Mouse (Mus musculus): ENCODE data around the gene Igfbp7. TPM values are rescaled to one million over a fixed set of nuclear protein-coding genes. Genes with fewer than 3 reads are reported as not detected.
A peak's percentile ranks its signal among the peaks of the same experiment; 100 is the strongest.

The Igfbp7 gene
- polyA plus RNA-seq, 1 experiment from 2014 or later, result 35.8 TPM

DNA sequence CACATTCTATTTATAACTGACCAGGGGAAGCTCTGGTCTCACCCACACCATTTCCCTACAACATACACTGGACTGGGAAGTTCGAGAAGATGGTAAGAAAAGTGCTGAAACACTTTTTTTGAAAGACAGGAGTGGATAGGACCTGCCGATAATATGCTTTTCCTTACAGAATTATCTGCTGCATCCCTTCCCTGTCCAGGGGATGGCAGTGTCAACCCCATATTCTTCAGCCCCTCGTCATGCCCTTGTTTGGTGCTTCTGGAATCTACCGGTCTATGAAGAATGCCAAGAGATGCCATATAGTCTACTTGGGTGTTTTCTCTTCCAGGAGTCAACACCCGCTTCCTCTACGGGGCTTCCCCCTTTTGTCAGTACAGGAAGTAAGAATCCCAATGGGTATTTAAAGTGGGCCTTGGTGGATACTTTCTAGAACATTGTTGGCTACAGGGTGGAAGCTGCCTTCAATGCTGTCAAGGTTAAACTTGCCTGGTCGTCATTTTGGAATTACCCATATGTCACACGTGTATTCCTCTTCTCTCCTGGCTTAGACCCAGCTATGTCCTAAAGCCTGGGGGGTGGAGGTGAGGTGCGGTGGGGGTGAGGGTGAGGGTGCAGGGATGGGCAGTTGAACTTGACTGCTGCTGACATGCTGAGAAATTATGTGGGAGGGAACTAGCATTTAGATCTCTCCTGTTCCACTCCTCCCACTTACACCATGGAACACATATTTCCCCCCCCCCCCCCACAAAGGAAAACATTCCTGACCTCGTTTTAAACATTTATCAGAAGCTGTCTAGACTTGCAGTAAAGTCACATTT lies 21.0 kb downstream of the Igfbp7 start:
- Histone ChIP-seq H3K27me3 (0 out of 2 replicates have a peak, but pooled peaks cover 4% of the 10 kb centered on the region), H3K27ac (replicated peaks) (no peak overlapping the region), H3K4me2 (replicated peaks) (no peak overlapping the region), H3K36me3 (no peaks in the 10 kb centered on the region), H3K9ac (replicated peaks) (no peak overlapping the region), H3K4me1 (no peaks in the 10 kb centered on the region), H3K9me3 (no peaks in the 10 kb centered on the region), H3K4me3 (no peak overlapping the region)
- ATAC-seq (ENCODE audit: low FRiP score, low read depth), result no peak
- 79% methylated on average over 10 of the region's 10 CpGs for WGBS

DNA sequence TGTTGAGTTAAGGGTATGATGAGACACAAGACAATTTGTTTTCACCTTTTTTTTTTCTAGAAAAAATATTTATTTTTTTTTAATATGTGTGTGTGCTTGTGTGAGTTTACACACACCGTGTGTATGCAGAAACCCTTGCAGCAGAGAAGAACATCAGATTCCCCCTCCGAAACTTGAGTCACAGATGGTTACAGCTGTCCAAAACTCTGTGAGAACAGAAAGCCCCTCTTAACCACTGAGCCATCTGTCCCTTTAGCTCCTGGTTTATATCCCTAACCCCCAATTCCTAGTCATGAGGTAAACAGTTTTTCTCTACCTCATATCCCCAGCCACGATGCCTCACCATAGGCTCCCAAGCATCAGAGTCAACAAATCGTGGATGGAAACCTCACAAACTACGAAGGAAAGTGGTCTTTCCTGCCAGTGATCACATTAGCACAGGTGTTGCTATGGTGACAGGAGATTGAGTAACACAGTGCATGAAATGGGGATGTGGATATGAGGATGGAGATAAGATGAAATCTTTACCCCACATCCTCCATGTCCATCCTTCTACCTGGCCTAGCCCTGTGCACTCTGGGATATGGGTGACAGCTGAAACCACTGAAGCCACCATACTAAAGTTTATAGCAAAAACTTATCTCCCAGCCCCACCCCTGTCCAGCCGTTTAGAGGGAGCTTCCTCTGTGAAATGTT lies 21.8 kb downstream of the Igfbp7 start:
- Histone ChIP-seq H3K4me1 (no peaks in the 10 kb centered on the region), H3K4me2 (replicated peaks) (no peak overlapping the region), H3K27me3 (0 out of 2 replicates have a peak, but pooled peaks cover 4% of the 10 kb centered on the region), H3K4me3 (no peak overlapping the region), H3K9me3 (no peaks in the 10 kb centered on the region), H3K36me3 (no peaks in the 10 kb centered on the region), H3K27ac (replicated peaks) (no peak overlapping the region), H3K9ac (replicated peaks) (no peak overlapping the region)
- 82% methylated on average over 6 of the region's 6 CpGs for WGBS
- no peak for ATAC-seq (ENCODE audit: low FRiP score, low read depth)

DNA sequence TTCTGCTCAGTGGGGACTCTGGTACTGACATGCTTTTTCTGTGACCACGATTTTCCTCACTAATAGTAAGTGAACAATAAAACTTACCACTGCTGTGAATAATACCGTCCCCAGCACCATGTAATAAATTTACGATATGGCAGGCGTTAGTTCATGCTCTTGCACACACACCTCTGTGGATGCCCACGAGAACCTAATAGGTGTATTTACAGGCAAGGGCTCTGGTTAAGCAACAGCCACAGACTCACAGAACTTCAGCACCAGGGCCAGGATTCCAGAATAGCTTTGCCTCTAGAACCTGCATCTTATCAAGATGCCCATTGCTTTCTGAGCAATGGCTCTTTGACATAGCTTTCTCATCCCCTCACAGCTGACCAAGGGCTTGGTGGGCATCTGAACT lies 22.6 kb downstream of the Igfbp7 start:
- Histone ChIP-seq H3K27ac (replicated peaks) (no peak overlapping the region), H3K4me2 (replicated peaks) (no peak overlapping the region), H3K27me3 (0 out of 2 replicates have a peak, but pooled peaks cover 4% of the 10 kb centered on the region), H3K4me3 (no peak overlapping the region), H3K4me1 (no peaks in the 10 kb centered on the region), H3K9me3 (no peaks in the 10 kb centered on the region), H3K9ac (replicated peaks) (no peak overlapping the region), H3K36me3 (no peaks in the 10 kb centered on the region)
- WGBS, result 93% methylated on average over 5 of the region's 5 CpGs
- ATAC-seq (ENCODE audit: low FRiP score, low read depth), result no peak

DNA sequence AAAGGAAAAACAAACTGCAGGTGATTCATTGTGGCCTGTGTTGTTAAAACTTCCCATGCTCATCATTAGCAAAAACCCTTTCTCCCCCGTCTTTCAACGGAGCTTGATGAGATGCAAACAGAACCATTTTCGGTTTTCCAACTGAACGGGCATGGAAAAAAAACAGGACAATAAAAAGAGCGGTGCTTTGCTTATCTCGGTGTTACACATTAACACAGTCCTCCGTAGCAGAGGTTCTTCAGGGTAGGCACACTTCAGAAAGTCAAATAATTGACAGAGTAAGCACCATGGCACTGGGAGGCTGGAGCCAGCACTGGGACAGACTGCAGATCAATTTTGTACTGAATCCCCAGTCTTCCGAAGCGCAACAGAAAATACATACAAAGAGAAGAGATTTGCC lies 23.1 kb downstream of the Igfbp7 start:
- no peak overlapping the region for H3K4me2 ChIP-seq (replicated peaks)
- H3K9ac ChIP-seq (replicated peaks), result no peak overlapping the region
- H3K27ac ChIP-seq (replicated peaks), result no peak overlapping the region
- H3K4me3 ChIP-seq, result no peak overlapping the region
- WGBS, result 79% methylated on average over 9 of the region's 9 CpGs
- H3K36me3 ChIP-seq, result no peaks in the 10 kb centered on the region
- 0 out of 2 replicates have a peak, but pooled peaks cover 4% of the 10 kb centered on the region for H3K27me3 ChIP-seq
- no peak for ATAC-seq (ENCODE audit: low FRiP score, low read depth)
- H3K9me3 ChIP-seq, result no peaks in the 10 kb centered on the region
- no peaks in the 10 kb centered on the region for H3K4me1 ChIP-seq

DNA sequence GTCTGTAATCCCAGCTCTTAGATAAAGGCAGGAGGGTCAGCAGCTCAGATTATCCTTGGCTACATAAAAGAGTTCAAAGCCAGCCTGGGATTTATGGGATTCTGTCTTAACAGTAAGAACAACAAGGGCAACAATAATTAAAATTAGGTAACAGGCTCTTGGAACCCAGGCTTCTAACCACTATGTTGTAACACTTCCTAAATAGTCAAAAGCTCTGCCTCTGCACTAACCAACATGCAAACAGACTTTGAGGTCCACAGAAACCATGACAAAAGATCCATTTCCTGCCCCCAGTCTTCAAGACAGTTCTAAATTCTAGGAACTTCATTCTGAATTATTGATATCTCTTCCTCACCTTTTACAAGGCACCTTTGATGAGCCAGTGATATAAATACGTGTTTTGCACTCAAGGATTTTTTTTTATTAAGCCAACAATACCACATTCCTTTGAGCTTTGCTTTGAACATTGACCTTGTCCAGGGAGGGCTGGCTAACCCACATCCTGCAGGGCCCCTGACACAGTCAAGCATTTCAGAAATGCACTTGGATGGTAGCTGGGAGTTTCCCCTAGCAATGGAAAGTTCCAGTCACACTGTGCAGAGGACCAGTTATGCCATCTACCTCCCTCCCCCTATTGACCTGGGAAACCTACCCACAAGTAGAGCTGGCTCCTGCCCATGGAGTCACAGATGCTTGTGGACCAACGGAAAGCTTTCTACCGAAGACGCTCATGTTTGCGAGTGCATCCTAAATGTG lies 23.9 kb downstream of the Igfbp7 start:
- no peaks in the 10 kb centered on the region for H3K4me1 ChIP-seq
- H3K27me3 ChIP-seq, result 0 out of 2 replicates have a peak, but pooled peaks cover 4% of the 10 kb centered on the region
- H3K27ac ChIP-seq (replicated peaks), result no peak overlapping the region
- no peak overlapping the region for H3K9ac ChIP-seq (replicated peaks)
- H3K4me3 ChIP-seq, result no peak overlapping the region
- H3K4me2 ChIP-seq (replicated peaks), result no peak overlapping the region
- WGBS, result 89% methylated on average over 5 of the region's 5 CpGs
- no peaks in the 10 kb centered on the region for H3K9me3 ChIP-seq
- H3K36me3 ChIP-seq, result no peaks in the 10 kb centered on the region
- ATAC-seq (ENCODE audit: low FRiP score, low read depth), result no peak

DNA sequence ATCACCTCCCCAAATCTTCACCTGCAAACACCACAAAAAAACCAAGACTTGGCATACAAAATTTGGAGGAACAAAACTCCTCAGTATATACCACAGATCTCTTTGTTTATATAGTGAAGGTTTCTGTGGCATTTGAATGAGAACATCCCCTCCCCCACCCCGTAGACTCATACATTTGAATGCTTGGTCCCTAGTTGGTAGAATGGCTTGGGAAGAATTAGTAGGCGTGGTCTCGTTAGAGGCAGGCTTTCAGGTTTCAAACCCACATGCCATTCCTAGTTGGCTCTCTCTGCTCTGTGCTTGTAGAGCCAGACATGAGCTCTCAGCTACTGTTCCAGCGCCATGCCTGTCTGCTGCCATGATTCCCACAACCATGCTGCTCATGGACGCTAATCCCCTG lies 26.2 kb downstream of the Igfbp7 start:
- H3K4me3 ChIP-seq, result no peak overlapping the region
- H3K9me3 ChIP-seq, result no peaks in the 10 kb centered on the region
- H3K27me3 ChIP-seq, result no peaks in the 10 kb centered on the region
- WGBS, result 88% methylated on average over 5 of the region's 5 CpGs
- no peak overlapping the region for H3K4me2 ChIP-seq (replicated peaks)
- no peak overlapping the region for H3K27ac ChIP-seq (replicated peaks)
- no peak overlapping the region for H3K9ac ChIP-seq (replicated peaks)
- no peaks in the 10 kb centered on the region for H3K36me3 ChIP-seq
- H3K4me1 ChIP-seq, result no peaks in the 10 kb centered on the region
- no peak for ATAC-seq (ENCODE audit: low FRiP score, low read depth)

DNA sequence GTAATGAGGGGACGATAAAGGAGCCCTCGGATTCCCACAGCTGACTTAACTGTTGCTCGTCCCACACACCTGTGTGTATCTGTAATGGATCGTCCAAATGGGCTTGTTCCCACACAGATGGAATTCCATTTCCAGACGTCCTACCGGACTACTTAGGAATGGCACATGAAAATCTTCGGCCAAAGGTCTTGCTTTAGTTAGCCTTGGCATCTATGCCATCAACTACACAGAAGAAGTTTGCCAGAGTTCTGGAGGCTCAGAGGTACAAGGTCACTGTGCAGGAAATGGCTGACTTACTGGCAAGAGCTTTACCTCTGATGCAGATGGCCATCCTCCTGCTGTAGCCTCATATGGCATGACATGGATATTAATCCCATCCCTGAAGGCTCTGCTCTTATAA lies 26.6 kb downstream of the Igfbp7 start:
- no peak for ATAC-seq (ENCODE audit: low FRiP score, low read depth)
- WGBS, result 84% methylated on average over 7 of the region's 7 CpGs
- H3K4me2 ChIP-seq (replicated peaks), result no peak overlapping the region
- no peaks in the 10 kb centered on the region for H3K36me3 ChIP-seq
- H3K27me3 ChIP-seq, result no peaks in the 10 kb centered on the region
- H3K9me3 ChIP-seq, result no peaks in the 10 kb centered on the region
- H3K27ac ChIP-seq (replicated peaks), result no peak overlapping the region
- H3K4me3 ChIP-seq, result no peak overlapping the region
- H3K9ac ChIP-seq (replicated peaks), result no peak overlapping the region
- H3K4me1 ChIP-seq, result no peaks in the 10 kb centered on the region

DNA sequence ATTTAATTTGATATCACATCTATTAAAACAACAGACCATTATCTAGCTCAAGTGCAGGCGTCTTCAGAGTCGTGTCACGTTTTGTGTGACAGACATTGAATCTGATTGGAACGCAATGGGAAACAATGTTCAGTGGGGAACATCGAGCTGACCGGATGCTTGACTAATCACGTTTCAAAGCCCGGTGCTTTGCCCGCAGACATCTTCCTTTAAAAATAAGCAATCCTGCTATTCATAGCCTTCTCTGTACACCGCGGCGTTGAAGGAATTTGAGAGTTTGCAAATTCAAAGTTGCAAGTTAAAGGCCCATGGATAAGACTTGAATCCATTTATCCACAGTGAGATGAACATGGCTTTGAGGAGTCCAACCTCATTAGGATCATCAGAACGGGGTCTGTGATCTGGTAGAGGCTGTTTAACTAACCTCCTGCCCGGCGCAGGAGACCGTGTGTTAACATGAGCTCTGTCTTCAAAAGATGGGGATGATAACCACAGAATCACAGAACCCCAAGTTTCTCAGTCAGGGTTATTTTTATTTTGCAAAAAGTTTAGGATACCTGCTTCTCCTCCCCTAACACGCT lies 27.4 kb downstream of the Igfbp7 start:
- Histone ChIP-seq H3K4me3 (no peak overlapping the region), H3K4me1 (no peaks in the 10 kb centered on the region), H3K9me3 (no peaks in the 10 kb centered on the region), H3K27me3 (no peaks in the 10 kb centered on the region), H3K27ac (replicated peaks) (no peak overlapping the region), H3K36me3 (no peaks in the 10 kb centered on the region), H3K4me2 (replicated peaks) (0 out of 2 replicates have a peak overlapping the region, but pooled peaks have one; percentile 0), H3K9ac (replicated peaks) (no peak overlapping the region)
- 57% methylated on average over 17 of the region's 17 CpGs for WGBS
- peak; percentile 53 for ATAC-seq (ENCODE audit: low FRiP score, low read depth)

DNA sequence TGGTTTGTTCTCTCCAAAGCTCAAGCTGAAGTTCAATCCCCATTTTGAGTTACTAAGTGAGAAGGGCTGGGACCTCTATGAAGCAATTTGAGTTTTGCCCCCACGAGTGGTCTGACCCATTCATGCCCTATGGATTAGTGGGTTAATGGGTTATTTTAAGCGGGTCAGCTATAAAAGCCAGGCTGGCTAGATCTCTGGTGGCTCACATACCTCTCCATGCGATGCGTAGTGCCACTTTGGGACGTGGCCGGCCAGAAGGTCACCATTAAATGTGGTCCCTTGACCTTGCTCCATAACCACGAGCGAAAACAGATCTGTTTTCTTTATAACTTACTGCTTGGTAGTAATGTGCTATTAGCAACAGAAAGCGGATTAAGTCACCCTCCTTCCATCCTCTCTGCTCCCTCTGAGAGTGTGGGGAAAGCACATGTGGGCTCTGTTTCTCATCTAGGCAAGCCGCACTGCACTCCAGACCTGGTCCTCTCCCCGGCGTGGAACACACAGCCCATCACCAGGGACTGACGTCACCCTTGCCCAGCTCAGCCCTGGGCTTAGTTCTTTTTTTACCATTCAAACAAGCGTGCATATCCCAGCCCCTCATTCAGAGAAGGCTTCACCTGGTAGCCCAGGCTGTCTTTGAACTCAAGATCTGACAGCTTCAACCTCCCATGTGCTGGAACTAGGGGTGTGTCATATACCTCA lies 28.3 kb downstream of the Igfbp7 start:
- Histone ChIP-seq H3K27ac (replicated peaks) (no peak overlapping the region), H3K4me2 (replicated peaks) (no peak overlapping the region), H3K4me3 (no peak overlapping the region), H3K36me3 (no peaks in the 10 kb centered on the region), H3K9me3 (no peaks in the 10 kb centered on the region), H3K27me3 (no peaks in the 10 kb centered on the region), H3K9ac (replicated peaks) (no peak overlapping the region), H3K4me1 (no peaks in the 10 kb centered on the region)
- WGBS, result 65% methylated on average over 14 of the region's 14 CpGs
- ATAC-seq (ENCODE audit: low FRiP score, low read depth), result peak; percentile 44; the same call in 1 of the 2 replicates

DNA sequence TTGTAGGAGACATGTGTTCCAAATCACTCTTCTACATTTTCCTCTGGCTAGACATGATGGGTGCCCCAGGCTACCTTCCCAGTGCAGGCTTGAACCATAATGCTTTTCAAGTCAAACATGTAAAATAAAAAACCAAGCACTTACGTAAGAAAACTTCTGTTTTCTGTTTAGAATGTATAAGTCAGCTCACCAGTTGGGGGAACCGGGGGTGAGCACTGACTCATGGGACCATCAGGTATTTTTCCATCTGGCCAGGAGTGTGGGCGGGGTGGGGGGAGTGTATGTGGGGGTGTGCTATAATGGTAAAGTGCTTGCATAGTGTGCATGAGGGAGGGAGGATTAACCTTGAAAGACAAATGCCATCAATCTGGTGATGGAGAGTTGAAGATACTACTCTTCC lies 29.8 kb downstream of the Igfbp7 start:
- 89% methylated on average over 3 of the region's 3 CpGs for WGBS
- H3K36me3 ChIP-seq, result no peaks in the 10 kb centered on the region
- no peak overlapping the region for H3K4me2 ChIP-seq (replicated peaks)
- H3K4me3 ChIP-seq, result no peak overlapping the region
- H3K27ac ChIP-seq (replicated peaks), result no peak overlapping the region
- H3K9me3 ChIP-seq, result no peaks in the 10 kb centered on the region
- no peak for ATAC-seq (ENCODE audit: low FRiP score, low read depth)
- no peaks in the 10 kb centered on the region for H3K4me1 ChIP-seq
- H3K9ac ChIP-seq (replicated peaks), result no peak overlapping the region
- H3K27me3 ChIP-seq, result no peaks in the 10 kb centered on the region

DNA sequence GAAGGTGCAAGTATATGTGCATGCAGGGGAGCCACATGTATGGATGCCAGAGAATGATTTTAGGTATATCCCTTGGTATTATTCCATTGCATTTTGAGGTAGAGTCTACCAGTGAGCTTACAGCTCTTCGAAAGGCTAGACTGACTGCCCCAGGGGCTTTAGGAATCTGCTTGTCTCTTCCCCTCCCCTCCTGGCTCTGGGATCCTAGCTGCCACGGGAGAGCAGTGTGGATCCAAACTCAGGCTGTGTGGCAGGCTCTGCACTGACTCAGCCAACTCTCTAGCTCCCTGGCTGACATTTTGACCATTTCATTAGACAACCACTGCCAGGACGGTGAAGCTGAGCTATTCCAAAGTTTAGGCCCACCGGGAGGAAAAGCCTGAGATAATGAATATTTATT lies 32.3 kb downstream of the Igfbp7 start:
- Histone ChIP-seq H3K4me2 (replicated peaks) (no peak overlapping the region), H3K27ac (replicated peaks) (no peak overlapping the region), H3K9ac (replicated peaks) (no peak overlapping the region), H3K4me1 (0 out of 2 replicates have a peak, but pooled peaks cover 4% of the 10 kb centered on the region), H3K9me3 (no peaks in the 10 kb centered on the region), H3K27me3 (no peaks in the 10 kb centered on the region), H3K4me3 (no peak overlapping the region), H3K36me3 (no peaks in the 10 kb centered on the region)
- ATAC-seq (ENCODE audit: low FRiP score, low read depth), result no peak
- WGBS, result 75% methylated on average over 4 of the region's 4 CpGs
